Mouse (Mus musculus) heart, postnatal 14 days (tissue): ENCODE measurements around the gene Ltc4s. TPM values are rescaled to one million over a fixed set of nuclear protein-coding genes. Genes with fewer than 3 reads are reported as not detected.

Source experiments
- DNase-seq, 2 experiments: peaks; one replicate each; pipeline ENCODE4 v3.0.0; 2021 to 2022
- intact Hi-C: fragments of 180-260 bp; cut with DNase I; formaldehyde crosslinking; loops from one replicate; pipeline ENCODE4 v1.15.1; 2025
- microRNA-seq, 2 experiments: library from miRNA; unstranded; fragments of <30 nt; microRNA quantifications; one replicate each; pipeline ENCODE4 v1.2.0; 2021 to 2022
- total RNA-seq, 2 experiments: library from RNA; stranded (reverse); gene quantifications; 2 replicates each; pipeline ENCODE4 v1.2.3; 2021

Ltc4s gene
- total RNA-seq, 2 experiments from 2014 or later, result 7.4 to 8.7 TPM

DNA sequence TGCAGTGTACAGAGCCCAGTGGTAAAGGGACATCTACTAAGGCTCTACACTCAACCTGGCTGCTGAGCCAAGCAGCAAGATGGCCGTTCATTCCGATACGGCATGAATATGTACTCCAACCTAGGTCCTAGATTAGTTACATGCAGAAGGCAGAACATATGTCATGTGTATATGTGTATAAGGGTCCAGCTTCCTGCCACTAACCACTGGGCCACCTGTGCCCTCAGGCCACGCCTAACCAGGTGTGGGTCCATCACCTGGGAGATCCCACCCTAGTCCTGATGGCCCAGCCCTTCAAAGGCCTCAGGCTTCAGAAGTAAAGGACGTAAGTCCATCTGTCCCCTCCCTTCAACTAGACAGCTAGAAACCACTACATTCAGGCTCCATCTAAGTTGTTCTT lies 30.4 kb downstream of the Ltc4s start:
- intact Hi-C loops, result loop anchor here (2.0 kb wide), 1 partner anchor 13 kb away; no protein-coding TSS in a partner anchor
- DNase-seq, result no peak

DNA sequence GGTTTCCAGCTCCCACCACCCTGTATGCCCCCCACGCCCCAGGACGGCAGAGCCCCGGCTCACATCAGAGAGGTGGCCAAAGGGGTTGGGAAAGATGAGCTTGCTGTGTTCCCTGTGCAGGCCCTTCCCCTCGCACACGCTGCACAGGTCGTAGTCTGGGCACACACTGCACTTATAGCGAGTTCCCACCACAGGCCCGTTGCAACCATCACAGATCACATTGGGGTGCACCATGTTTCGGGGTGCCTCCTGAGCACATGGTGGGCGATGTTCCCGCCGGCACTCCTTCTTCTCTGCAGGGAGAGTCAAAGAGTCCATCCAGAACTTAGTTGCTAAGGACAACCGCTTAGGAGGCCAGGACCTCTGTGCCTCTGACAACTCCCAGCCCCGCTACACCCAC lies 31.1 kb downstream of the Ltc4s start:
- intact Hi-C loops, result no loop called here
- no peak for DNase-seq

DNA sequence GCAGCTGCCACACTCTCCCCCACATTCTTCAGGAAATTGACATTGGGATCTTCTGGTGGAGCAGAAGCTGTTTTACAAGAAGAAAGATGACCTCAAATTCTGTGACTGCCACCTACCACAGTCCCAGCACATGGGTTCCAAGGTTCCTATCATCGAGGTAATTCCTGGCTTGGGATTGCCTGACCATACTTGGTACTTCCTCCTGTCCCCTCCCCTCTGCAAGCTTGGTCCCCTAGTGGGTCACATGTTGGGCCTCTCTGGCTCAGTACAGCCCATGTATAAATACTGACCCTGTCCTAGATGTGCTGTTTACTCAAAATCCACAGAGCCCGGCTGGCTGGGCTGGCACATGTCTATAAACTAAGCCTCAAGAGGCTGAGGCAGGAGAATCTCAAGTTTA lies 32.4 kb downstream of the Ltc4s start:
- intact Hi-C loops, result no loop called here
- no peak for DNase-seq

DNA sequence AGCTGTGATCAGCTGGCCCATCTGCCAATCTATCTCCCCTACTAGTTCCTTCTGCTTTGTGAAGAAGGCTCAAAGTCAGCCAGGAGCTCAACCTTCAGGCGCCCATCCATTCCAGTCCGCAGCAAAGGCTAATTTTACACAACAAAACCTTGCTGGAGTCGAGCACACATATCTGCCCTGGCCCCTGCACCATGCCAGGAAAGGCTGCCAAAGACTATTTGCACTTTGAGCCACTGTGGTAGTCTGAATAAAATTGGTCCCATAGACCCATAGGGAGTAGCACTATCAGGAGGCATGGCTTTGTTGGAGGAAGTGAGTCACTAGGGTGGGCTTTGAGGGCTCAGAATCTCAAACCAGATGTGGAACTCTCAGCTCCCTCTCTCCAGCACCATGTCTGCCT lies 33.0 kb downstream of the Ltc4s start:
- intact Hi-C loops, result no loop called here
- DNase-seq, result no peak

DNA sequence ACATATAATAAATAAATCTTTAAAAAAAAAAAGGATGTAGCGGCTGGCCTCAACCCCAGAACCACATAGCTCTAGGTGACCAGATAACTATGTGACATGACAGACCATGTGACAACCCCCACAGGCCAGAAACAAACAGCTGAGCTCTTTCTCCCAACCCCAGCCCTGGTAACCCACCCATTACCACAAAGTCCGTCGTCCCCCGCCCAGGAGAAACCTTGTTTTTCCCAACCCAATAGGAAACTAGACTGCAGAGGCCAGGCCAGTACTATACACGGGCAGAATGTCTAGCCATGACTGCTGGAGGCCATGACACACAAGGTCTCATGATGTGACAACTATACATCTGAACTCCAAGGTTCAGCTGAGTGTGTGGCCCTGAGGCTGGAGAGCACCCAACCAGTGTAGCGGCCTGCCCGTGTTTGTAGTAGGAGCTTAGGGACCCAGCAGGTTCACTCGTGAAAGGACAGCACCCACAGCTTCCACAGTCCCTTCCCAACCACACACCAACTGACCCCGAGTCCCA lies 35.1 kb downstream of the Ltc4s start:
- no peak for DNase-seq
- intact Hi-C loops, result no loop called here

DNA sequence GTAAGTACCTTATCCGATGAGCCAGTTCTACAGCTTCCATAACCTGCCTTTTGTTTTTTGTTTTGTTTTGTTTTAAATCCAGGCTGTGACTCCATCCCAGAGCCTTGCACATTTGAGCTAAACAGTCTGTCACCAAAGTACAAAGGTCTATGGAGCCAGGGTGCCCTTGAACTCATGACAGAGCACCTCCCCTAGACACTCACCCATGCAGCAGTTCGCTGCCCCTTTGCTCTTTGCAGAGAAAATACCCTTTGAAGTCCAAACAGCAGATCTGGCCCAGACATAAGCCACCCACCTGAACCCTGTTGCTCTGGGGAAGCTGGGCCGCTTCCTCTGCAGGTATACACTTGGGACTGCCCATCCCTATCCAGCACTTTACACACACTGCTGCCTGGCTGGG lies 36.8 kb downstream of the Ltc4s start:
- no peak for DNase-seq
- intact Hi-C loops, result no loop called here

DNA sequence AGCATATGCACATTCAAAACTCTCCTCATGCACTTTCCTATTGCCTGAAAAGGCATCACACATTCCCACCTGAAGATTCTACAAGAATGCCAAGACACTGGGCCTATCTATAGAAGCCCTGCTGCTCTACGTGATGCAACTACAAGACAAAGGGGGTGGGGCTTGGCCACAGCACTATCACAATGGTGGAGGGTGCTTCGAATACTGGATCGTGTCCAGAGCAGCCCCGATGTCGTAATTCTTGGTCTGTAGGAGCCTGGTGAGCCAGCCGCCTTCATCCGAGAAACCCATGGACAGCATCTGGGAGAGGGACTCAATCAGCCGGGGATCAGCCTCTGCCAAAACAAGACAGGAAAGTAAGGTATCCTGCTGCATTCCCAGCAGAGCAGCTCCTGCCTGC lies 37.8 kb downstream of the Ltc4s start:
- intact Hi-C loops, result no loop called here
- no peak for DNase-seq

DNA sequence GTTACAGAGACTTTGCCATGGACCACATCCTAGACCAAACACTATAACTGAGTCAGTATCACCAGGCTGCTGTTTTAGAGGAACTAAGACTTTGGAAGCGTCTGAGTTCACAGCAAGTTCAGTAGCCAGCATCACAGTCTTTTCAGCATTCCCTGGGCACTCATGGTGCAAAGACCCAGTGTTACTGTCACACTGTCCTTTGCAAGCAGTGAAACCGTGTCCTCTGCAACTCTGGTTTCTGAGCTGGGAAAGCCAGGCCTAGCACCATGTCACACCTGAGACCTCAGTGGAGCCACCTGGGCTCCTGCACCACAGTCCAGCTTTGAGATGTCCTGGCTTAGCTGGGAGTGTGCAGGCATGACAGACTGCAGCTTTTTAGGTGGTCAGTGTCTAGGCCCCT lies 39.5 kb downstream of the Ltc4s start:
- intact Hi-C loops, result no loop called here
- DNase-seq, result no peak

DNA sequence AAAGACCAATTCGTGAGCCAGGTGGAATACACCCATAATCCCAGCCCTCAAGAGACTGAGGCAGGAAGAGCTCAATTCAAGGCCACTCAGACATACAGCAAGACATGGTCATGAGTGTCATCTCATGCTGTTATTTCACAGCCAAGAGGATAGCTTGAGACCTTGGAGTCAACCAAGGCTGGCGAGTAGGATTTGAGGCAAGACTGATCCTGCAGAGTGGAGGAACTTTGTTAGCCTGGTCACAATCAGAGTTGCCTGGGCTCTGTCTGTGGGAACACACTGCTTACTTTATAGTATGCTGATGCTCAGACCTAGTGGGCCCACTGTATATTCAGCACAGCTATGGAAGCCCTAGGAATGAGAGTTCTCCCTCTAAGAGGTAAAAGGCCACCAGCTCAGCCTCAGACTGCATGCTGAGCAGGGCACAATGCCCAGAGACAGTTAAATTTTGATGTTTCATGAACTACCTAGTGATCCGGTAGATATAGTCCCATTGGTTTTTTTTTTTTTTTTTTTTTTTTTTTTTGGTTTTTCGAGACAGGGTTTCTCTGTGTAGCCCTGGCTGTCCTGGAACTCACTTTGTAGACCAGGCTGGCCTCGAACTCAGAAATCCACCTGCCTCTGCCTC lies 40.1 kb downstream of the Ltc4s start:
- intact Hi-C loops, result no loop called here
- DNase-seq, result no peak

DNA sequence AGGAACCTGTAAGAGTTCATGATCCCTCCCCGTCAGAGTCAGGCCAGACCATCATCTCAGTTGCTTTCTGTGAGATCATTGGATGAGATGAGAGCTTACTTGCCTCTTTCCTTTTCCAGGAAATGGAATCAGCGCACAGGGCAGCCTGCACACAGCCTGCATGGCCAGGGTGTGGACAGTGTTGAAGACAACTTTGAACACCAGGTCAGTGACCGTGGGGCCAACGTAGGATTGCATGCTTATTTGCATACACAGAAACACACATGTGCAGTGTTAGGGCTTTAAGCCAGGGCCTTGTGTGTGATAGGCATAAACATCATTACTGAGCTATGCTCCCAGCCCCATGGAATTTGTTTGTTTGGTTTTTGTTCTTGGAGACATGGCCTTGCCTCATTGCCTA lies 40.9 kb downstream of the Ltc4s start:
- no peak for DNase-seq
- intact Hi-C loops, result no loop called here

DNA sequence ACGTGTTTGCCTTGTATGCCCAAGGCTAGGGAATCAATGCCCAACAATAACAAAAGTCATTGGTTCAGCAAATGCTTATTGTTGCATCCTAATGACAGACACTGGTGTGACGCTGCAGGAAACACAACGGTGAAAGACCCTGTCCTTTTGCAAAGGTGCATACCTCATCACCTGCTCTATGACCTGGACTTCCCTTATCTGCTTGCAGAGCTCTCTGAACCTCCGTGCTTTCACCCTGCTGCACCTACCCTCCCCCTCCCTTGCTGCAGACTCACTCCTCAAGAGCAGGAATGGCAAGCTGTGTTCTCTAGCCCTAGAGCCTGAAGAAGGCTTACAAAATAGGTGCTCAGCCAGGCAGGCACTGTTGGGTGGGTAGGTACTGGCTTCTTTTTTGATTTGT lies 43.6 kb downstream of the Ltc4s start:
- intact Hi-C loops, result loop anchor here (2.0 kb wide), 1 partner anchor 14 kb away; no protein-coding TSS in a partner anchor
- DNase-seq, result no peak

DNA sequence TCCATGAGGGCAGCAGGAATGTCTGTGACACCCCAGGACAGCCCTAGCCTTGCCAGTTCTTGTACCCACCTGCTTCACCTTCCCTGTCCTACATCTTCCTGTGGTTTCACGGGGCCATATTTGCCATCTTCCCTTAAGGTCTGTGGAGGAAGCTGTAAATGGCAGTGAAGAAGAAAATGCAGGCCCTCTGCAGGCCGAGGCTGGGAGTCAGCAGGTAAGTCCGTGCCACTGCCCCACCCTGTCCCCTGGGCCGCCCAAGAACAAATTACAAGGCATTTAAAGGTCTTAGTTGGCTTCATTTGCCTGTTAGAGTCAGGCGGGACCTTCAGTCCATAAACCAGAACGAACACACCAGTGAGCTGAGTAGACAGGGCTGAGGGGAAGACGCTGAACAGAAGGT lies 44.3 kb downstream of the Ltc4s start:
- intact Hi-C loops, result loop anchor here (2.0 kb wide), 1 partner anchor 15 kb away; no protein-coding TSS in a partner anchor
- no peak for DNase-seq

DNA sequence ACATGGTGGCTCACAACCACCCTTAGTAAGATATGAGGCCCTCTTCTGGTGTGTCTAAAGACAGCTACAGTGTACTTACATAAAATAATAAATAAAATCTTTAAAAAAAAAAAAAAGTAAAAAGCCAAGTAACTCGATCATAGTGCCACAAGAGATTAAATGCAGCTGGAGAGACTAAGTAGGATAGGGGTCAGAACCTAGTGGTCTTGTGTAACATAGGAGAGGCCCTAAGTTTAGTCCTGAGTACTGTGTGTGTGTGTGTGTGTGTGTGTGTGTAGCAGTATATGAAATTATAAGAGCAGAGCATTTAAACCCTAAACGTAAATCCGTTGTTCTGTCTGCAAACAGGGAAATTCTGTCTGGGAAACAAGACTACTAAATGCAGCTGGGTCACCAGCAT lies 46.1 kb downstream of the Ltc4s start:
- no peak for DNase-seq
- intact Hi-C loops, result no loop called here

DNA sequence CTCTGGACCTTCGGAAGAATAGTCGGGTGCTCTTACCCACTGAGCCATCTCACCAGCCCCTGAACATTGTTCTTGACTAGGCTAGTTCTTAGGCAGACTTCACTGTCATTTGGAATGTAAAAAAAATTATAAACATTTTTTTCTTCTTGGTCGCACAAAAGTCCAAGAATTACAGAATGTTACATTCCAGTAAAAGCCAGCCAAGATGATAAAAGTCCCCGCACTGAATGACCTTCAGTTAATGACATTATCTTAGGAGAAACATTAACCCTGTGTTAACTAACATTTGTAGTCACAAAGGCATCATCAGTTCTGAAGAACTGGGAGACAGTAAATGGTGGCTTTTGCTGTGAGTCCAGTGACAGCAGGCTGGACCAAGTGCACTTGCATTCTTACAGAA lies 48.1 kb downstream of the Ltc4s start:
- intact Hi-C loops, result no loop called here
- DNase-seq, result no peak

DNA sequence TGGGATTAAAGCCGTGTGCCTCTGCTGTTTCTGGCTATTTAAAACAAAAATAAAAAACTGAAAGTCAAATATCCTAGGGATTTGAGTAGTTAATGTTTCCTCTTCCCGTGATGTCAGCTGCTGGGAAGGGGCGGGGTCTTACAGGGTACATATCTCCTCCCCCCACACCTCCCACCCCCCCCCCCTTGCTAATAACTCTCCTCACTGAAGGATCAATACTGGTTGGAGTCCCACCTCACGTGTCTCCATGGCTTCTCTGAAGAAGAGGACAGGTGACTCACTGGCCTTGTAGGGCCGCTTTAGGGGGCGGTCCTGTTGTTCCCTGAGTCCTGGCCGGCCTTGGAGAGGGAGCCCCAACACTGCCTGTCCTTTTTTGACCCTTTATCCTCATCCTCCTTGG lies 49.7 kb downstream of the Ltc4s start:
- no peak for DNase-seq
- intact Hi-C loops, result no loop called here

Small RNAs within 50 kb of the gene (microRNA-seq; reads per million reads assigned to microRNA genes)
- gene Mir6919, result 0.60 to 1.6 reads per million in 2 experiments

Other genes with a start within 250 kb of the Ltc4s start
- 10 to 100 TPM; 45.0 to 53.6 TPM for gene Rnf130, start 213.3 kb downstream of the Ltc4s start, total RNA-seq
- 10 to 100 TPM; 41.8 to 43.4 TPM for gene Tbc1d9b, start 107.2 kb downstream of the Ltc4s start, total RNA-seq
- 1 to 10 TPM; 3.4 to 4.3 TPM for gene Mrnip, start 64.2 kb downstream of the Ltc4s start, total RNA-seq
- gene Sqstm1, start 27.8 kb downstream of the Ltc4s start, total RNA-seq, result 100 to 1,000 TPM; 234 to 282 TPM
- gene Mgat4b, start 27.7 kb downstream of the Ltc4s start, total RNA-seq, result 100 to 1,000 TPM in 1 of 2 experiments, 10 to 100 TPM in 1; 97.2 to 101 TPM
- 10 to 100 TPM; 14.7 to 17.8 TPM for gene Maml1, start 53.7 kb upstream of the Ltc4s start, total RNA-seq
- 100 to 1,000 TPM; 212 to 246 TPM for gene Canx, start 87.1 kb upstream of the Ltc4s start, total RNA-seq
- not detected for gene Cby3, start 115.8 kb upstream of the Ltc4s start, total RNA-seq
- gene Hnrnph1, start 138.4 kb upstream of the Ltc4s start, total RNA-seq, result 100 to 1,000 TPM; 134 to 140 TPM
- gene Rufy1, start 192.5 kb upstream of the Ltc4s start, total RNA-seq, result 10 to 100 TPM; 27.1 to 27.7 TPM